Comparison of ENCODE assay signal across 8 mouse cellular contexts in genomic region chrX:8074430-8075014, GRCm38 (mm10). TPM values are rescaled to one million over a fixed set of nuclear protein-coding genes. Genes with fewer than 3 reads are reported as not detected.
A peak's percentile ranks its signal among the peaks of the same experiment; 100 is the strongest.
DNase-seq lines count a peak whose midpoint lies in the region; ATAC-seq lines count a peak whose summit lies in the region.

TSS of gene Suv39h1 (minus strand) at chrX:8074760.

- DNase-seq in ES-CJ7 (ENCODE audit: low read depth, low spot score): peak; percentile 94
- peak; percentile 91 for DNase-seq in cerebellum, adult 11 months
- peak; percentile 98 for DNase-seq in forebrain, embryonic 14.5 days (ENCODE audit: low spot score)
- peak; percentile 91 for DNase-seq in heart, postnatal 14 days
- DNase-seq in layer of hippocampus, adult 11-12 months (ENCODE audit: low spot score): peak; percentile 93
- DNase-seq in lung, adult 18-20 months: peak; percentile 96 to 97
- peak; percentile 96 for DNase-seq in testis, postnatal 14 days (ENCODE audit: low spot score)

- no peaks in the 10 kb centered on the region for H3K4me1 ChIP-seq in forebrain, embryonic 14.5 days (ENCODE audit: control insufficient read depth, insufficient read depth, low read length)
- peaks cover 7% of the 10 kb centered on the region for H3K4me1 ChIP-seq in neural tube, embryonic 15.5 days

- no peaks in the 10 kb centered on the region for H3K27me3 ChIP-seq in forebrain, embryonic 14.5 days (replicated peaks; ENCODE audit: control insufficient read depth, insufficient read depth, low read length)
- H3K27me3 ChIP-seq in neural tube, embryonic 15.5 days (replicated peaks): no peaks in the 10 kb centered on the region

- peaks cover 16% of the 10 kb centered on the region for H3K36me3 ChIP-seq in forebrain, embryonic 14.5 days (ENCODE audit: control insufficient read depth, insufficient read depth, low read length)
- 0 out of 2 replicates have a peak, but pooled peaks cover 7% of the 10 kb centered on the region for H3K36me3 ChIP-seq in neural tube, embryonic 15.5 days

- peak within 1 kb of the TSS; percentile 82 for H3K27ac ChIP-seq in forebrain, embryonic 14.5 days (ENCODE audit: low read depth, low read length)
- H3K27ac ChIP-seq in neural tube, embryonic 15.5 days (replicated peaks): peak within 1 kb of the TSS; percentile 88

- peak; percentile 97 for ATAC-seq in forebrain, embryonic 14.5 days
- peak; percentile 96 for ATAC-seq in neural tube, embryonic 15.5 days (ENCODE audit: low FRiP score)

- H3K4me2 ChIP-seq in forebrain, embryonic 14.5 days (ENCODE audit: low read length): peak within 1 kb of the TSS; percentile 53
- peak within 1 kb of the TSS; percentile 58 for H3K4me2 ChIP-seq in neural tube, embryonic 15.5 days

- H3K9ac ChIP-seq in forebrain, embryonic 14.5 days (ENCODE audit: low read length): peak within 1 kb of the TSS; percentile 66
- peak within 1 kb of the TSS; percentile 50 for H3K9ac ChIP-seq in neural tube, embryonic 15.5 days (replicated peaks)

- H3K9me3 ChIP-seq in forebrain, embryonic 14.5 days (replicated peaks; ENCODE audit: control insufficient read depth, low read length): no peaks in the 10 kb centered on the region
- H3K9me3 ChIP-seq in neural tube, embryonic 15.5 days (replicated peaks): no peaks in the 10 kb centered on the region

- H3K4me3 ChIP-seq in forebrain, embryonic 14.5 days (ENCODE audit: low read depth, low read length): peak within 1 kb of the TSS; percentile 51
- H3K4me3 ChIP-seq in neural tube, embryonic 15.5 days (replicated peaks): peak within 1 kb of the TSS; percentile 53

- intact Hi-C loops in heart, postnatal 14 days (cut with DNase I): no loop called here

- WGBS in forebrain, embryonic 14.5 days: 30% methylated on average over 46 of the region's 46 CpGs
- 9% methylated on average over 46 of the region's 46 CpGs for WGBS in neural tube, embryonic 15.5 days

RNA-seq across cellular contexts. Expression of gene Suv39h1, which starts in this region (rescaled TPM):
- 42.8 and 47.7 TPM in 2 replicates for polyA plus RNA-seq in forebrain, embryonic 14.5 days (2014; fragmentation: Nextera tagmentation; extraction: Ambion mirVana)
- total RNA-seq in heart, postnatal 14 days (2021): 1 to 10 TPM; 6.0 to 6.7 TPM
- 34.6 and 42.5 TPM in 2 replicates for polyA plus RNA-seq in neural tube, embryonic 15.5 days (2015; fragmentation: Nextera tagmentation; extraction: Ambion mirVana)

Comparison
In these comparisons a context has a peak if more than half of its experiments do, and no peak if none do; other contexts are left out.
1. Peak in every context shown above with its lines: DNase-seq, ATAC-seq, H3K4me3 ChIP-seq and H3K27ac ChIP-seq.